Mouse (Mus musculus): Measurements from ENCODE around the gene Psma4.
A peak's percentile ranks its signal among the peaks of the same experiment; 100 is the strongest.
"Not testable (repeated sequence)": the region's sequence is repeated elsewhere in the genome, so short reads cannot be mapped to it uniquely, and the experiment has no call there.

The Psma4 gene

GRCm38 (mm10) chr9:54950575-54951321 lies at the start of gene Psma4, which contains the start of gene AY074887:
TSS of gene Psma4 (plus strand) at chr9:54950790.
TSS of gene AY074887 (minus strand) at chr9:54950998.
- DNase-seq (ENCODE audit: low spot score), result peak; percentile 93

- no peak for DNase-seq (ENCODE audit: low spot score)
These were observed 41.1 kb upstream of the Psma4 start for GRCm38 (mm10) chr9:54909446-54909845.

- no peak for DNase-seq (ENCODE audit: low spot score)
These were observed 35.0 kb upstream of the Psma4 start for GRCm38 (mm10) chr9:54915576-54915975.

- DNase-seq (ENCODE audit: low spot score), result no peak
These were observed 34.2 kb upstream of the Psma4 start for GRCm38 (mm10) chr9:54916401-54916800.

- DNase-seq (ENCODE audit: low spot score), result peak; percentile 90
These were observed 33.4 kb upstream of the Psma4 start, which contains the start of gene Hykk for GRCm38 (mm10) chr9:54917010-54917677. TSS of gene Hykk (plus strand) at chr9:54917283.

DNA sequence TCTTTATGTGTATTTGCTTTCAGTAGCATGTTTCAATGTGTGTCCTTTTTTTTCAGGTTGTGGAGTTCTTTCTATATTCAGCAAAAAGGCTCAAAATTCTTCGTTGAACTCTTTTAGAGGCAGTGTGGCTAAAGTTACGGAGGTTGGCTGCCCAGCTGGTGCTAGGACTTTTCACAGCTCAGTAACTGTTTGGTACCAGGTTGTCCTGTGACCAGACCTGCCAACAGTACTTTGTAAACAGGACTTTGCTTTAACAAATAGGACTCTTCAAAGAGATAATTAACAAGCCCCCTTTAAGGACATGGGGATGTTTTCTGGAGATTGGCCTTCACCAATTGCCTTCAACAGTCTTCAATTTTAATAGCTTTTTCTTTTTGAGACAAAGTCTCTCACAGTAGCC lies 32.4 kb upstream of the Psma4 start:
- no peak for DNase-seq (ENCODE audit: low spot score)

GRCm38 (mm10) chr9:54918781-54919180 lies 31.8 kb upstream of the Psma4 start:
- no peak for DNase-seq (ENCODE audit: low spot score)

GRCm38 (mm10) chr9:54919946-54920345 lies 30.6 kb upstream of the Psma4 start:
- DNase-seq (ENCODE audit: low spot score), result no peak

DNA sequence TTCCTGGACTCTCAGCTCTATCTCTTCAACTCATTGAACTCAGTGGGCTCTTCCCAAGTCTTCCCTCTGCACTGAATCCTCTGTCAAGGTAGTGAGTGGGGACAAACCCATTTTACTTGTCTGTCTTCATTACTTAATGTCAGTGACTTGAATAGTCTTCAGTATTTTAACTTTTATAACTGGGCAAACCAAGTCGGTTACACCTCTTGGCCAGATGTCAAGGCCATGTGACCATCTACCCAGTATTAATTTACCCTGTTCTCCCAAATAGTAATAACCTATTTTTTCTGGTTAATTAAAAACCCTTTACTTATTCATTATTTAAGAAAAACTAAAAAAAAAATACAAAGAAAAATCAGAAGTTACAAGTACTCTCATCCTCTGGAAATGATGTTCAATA lies 19.8 kb upstream of the Psma4 start:
- DNase-seq (ENCODE audit: low spot score), result no peak

DNA sequence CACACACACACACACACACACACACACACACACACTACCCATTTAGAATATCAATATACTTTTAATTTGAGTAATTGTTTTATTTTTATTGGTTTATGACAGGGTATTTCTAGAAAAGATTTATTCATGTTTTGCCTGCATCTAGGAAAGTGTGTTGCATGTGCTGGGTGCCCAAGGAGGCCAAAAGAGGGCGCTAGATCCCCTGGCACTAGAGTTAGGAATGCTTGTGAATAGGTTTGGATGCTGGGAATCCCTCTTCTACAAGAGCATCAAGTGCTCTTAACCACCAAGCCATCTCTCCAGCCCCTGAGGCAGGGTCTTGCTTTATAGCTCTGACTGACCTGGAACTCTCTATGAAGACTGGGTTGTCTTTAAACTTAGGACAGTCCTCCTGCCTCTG lies 18.8 kb upstream of the Psma4 start:
- no peak for DNase-seq (ENCODE audit: low spot score)

DNA sequence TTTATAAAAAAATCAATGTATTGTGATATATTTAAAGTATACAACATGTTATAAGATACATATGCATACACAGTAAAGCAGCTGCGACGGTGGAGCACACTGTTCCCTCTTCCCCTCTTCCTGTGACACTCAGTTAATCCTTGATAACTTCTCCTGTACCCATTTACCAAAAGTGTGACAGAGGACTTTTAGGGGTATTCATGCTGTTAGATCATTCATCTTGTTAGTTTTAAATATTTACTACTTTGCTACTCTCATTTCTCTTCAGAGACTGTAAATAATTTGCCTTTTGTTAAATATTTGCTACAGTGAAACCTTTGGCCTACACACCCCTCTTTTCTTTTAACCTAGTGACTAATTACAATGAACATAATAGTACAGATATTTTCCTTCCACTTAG lies 18.2 kb upstream of the Psma4 start:
- DNase-seq (ENCODE audit: low spot score), result no peak

GRCm38 (mm10) chr9:54942071-54942470 lies 8.5 kb upstream of the Psma4 start:
- DNase-seq (ENCODE audit: low spot score), result no peak

DNA sequence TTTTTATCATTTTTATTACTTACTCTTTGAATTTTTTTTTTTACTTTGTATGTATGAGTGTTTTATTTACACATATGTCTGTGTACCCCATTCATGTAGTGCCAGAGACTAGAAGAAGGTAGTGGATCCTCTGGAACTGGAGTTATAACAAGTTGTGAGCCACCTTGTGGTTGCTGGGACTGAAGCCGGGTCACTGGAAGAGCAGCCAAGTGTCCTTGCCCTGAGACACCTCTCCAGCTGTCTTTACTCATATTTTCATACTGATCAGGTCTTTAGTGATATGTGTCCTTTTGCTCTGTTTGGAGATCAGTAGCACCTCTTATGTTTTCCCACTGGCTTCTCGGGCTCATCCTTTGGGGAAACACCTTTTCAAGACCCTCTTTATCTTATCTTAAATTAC lies 6.1 kb upstream of the Psma4 start:
- DNase-seq (ENCODE audit: low spot score), result no peak

- no peak for DNase-seq (ENCODE audit: low spot score)
These were observed 4.3 kb upstream of the Psma4 start for GRCm38 (mm10) chr9:54946256-54946655.

DNA sequence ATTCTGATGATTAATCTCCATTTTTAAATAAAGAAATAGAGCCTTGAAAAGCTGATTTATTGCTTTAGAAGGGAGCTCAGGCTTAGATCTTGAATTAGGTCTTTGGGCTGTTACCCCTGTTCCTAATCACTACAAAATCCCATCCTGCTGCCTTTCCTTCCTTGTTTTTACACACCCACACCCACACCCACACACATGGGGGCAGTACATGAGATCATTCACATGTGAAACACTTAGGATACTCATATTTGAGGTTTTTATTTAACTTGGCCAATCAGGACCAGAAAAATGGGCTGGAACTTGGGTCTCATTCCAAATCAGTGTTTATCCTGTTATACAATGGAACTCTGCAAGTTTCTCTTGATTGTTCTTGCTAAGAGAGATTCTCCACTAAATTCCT lies 1.1 kb upstream of the Psma4 start:
- no peak for DNase-seq (ENCODE audit: low spot score)

DNA sequence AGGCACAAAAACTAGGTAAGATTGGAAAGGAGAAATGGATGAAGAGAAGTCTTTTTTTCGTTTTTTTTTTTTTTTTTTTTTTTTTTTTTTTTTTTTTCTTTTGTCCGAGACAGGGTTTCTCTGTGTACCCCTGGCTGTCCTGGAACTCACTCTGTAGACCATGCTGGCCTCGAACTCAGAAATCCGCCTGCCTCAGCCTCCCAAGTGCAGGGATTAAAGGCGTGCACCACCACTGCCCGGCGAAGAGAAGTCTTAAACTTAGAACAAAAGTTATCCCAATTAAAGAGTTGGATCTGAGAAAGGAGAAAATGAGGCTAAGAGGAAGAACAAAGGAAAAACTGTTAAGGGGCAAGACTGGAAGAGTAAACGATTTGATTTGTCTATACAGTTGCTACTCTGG lies 428 bp upstream of the Psma4 start:
- not testable (repeated sequence) for DNase-seq (ENCODE audit: low spot score)

GRCm38 (mm10) chr9:54961059-54961458 lies 10.5 kb downstream of the Psma4 start:
- peak; percentile 10 for DNase-seq (ENCODE audit: low spot score)

DNA sequence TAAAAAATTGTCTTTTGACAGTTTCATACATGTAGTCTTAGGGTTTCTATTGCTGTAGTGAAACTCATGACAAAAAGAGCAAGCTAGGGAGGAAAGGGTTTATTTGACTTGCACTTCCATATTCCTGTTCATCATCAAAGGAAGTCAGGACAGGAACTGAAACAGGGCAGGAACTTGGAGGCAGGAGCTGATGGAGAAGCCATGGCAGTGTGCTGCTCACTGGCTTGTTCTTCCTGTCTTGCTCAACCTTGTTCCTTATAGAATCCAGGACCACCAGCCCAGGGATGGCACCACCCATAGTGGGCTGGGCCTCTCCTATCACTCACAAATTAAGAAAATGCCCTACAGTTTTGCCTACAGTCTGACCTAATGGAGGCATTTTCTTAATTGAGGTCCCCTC lies 13.1 kb downstream of the Psma4 start:
- DNase-seq (ENCODE audit: low spot score), result no peak

DNA sequence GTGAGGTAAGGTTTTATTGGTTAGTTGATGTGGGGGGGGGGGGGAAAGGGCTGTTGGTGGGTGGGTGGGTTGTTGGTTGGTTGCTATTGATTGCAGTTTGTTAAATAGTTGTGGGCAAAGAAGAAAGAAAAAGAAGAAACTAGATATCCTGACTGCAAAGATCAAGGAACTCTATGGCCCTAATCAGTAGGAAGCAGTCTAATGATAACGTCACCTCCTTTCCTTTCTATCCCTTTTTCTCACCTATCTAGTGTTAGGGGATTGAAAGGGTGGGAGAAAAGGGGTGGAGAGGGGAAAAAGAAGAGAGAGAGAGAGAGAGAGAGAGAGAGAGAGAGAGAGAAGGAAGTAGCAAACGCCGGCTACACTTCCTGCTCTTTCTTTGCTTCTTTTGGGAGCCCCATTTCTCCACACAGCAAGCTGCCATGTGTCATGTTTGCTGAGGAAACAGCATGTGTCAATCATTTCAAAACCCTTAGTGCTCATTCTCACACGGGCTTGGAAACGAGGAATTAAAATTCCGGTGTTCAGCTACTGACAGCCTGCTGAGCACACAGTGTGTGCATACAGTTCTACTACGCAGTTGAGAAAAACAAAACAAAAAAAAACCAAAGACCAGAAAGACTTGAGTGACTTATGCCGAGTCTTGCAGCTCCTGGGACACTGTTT lies 19.5 kb downstream of the Psma4 start:
- no peak for DNase-seq (ENCODE audit: low spot score)

GRCm38 (mm10) chr9:54980674-54981073 lies 30.1 kb downstream of the Psma4 start, which contains the start of gene Chrna5:
TSS of gene Chrna5 (plus strand) at chr9:54980880.
- no peak for DNase-seq (ENCODE audit: low spot score)

DNA sequence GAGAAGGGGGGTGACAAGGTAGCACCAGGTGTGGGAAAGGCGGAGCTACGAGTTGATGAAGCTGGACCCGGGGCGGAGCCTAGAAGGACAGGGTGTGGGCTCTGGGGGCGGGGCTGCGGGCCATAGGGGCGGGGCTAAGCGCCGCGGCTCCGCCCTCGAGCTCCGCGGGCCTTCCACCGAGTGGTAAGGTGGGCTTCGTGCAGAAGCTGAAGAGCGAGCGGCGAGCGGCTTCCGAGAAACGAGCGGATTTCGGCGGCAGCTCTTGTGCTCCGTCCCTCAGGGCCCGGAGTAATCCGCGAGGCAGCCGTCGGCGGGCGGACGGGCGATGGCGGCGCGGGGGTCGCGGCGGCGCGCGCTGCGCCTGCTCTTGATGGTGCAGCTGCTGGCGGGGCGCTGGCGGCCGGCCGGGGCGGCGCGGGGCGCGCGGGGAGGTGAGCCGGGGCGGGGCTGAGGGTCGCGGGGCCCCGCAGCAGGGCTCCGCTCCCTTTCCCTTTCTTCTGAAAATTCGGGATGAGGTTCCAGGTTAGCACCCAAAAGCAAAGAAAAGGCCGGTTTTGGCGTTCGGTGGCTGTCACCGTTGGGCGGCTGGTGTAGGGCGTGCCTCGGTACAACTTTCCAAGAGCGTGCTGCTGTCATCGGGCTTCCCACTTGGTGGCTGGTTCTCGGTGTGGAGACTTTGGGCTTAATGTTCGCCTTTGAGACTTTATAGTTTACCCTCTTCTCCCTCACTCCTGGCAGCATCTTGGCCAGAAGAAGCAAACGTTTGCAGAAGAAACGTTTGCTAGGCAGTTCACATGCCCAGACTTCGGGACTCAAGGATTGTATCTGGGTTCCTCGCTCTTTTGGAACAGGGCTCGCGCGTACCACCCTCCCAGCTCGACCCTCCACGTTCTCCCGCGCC lies 31.0 kb downstream of the Psma4 start:
- DNase-seq (ENCODE audit: low spot score), result peak; percentile 10

- no peak for DNase-seq (ENCODE audit: low spot score)
These were observed 31.8 kb downstream of the Psma4 start for GRCm38 (mm10) chr9:54982401-54982800.

Data from T-cell, adult 2 months (primary cell).